Mouse (Mus musculus) erythroid progenitor cell, adult 5-6 weeks (primary cell): ENCODE data around the gene Pthlh. TPM values are rescaled to one million over a fixed set of nuclear protein-coding genes. Genes with fewer than 3 reads are reported as not detected.
"Not testable (repeated sequence)": the region's sequence is repeated elsewhere in the genome, so short reads cannot be mapped to it uniquely, and the experiment has no call there.

Experiments used
- ATAC-seq: replicated peaks from 2 replicates; pipeline ENCODE4 v1.8.0; 2016; ENCODE audit warnings: moderate number of reproducible peaks, mild to moderate bottlenecking, moderate TSS enrichment, inconsistent platforms; ENCODE audit not compliant: poor library complexity, low FRiP score, severe bottlenecking
- total RNA-seq, 2 experiments: library from RNA; stranded (forward) in 1 of 2; stranded (reverse) in 1 of 2; fragments of 150-400 nt in 1 of 2; fragments of 186-747, 209-891 nt in 1 of 2; gene quantifications; 2 replicates each; pipeline versions ENCODE4 v1.2.3 to v1.2.4; 2015 to 2017; ENCODE audit warnings: low replicate concordance in 2 of 2

Gene Pthlh
- not detected in 2 replicates for total RNA-seq (2015; ENCODE audit: low replicate concordance)
- total RNA-seq (2017; ENCODE audit: low replicate concordance) = not detected in 2 replicates

- ATAC-seq = no peak
Measured at GRCm38 (mm10) chr6:147263587-147264565, at the start of gene Pthlh. Pthlh (minus strand) TSS chr6:147264183.

- ATAC-seq = no peak
Measured at GRCm38 (mm10) chr6:147313331-147313730, 49.3 kb upstream of the Pthlh start.

GRCm38 (mm10) chr6:147310435-147310978 lies 46.5 kb upstream of the Pthlh start:
- ATAC-seq = no peak

- no peak for ATAC-seq
Measured at GRCm38 (mm10) chr6:147310035-147310434, 46.1 kb upstream of the Pthlh start.

DNA sequence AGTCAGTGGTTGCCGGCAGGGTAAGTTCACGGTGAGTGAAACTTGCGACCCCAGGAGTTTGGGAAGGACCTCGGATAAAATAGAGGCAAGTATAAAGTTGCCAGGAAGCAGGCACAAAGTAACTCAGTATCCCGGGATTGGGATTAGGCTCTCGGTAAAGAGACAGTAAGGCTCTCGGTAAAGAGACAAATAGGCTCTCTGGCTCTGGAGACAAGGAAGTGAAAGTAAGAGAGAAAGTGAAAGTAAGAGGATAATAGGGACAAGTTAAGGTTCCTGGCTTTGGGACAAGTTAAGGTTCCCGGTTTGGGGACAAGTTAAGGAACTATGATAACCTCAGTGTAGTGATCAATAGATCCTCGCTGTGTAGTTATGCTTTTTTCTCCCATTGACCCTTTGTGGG lies 40.3 kb upstream of the Pthlh start:
- ATAC-seq = not testable (repeated sequence)

DNA sequence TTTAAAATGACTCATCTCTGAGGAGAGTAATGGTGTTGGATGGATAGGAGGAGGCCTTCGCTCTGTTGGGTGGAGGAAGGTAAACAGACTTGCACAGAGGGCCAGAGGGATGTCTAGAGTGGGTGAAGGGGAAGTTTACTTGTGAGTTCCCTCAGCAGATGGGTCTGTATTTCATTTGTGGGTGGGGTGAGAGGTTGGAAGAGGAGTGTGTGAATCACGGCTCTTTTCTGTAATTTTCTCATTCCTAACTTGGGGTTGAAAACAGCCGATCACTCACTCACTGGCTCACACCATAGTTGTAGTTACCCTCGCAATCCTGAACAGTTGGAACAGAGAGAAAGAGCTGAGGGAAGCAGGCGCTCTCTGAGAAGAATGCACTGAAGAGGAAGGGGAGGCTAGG lies 35.6 kb upstream of the Pthlh start:
- ATAC-seq = no peak

DNA sequence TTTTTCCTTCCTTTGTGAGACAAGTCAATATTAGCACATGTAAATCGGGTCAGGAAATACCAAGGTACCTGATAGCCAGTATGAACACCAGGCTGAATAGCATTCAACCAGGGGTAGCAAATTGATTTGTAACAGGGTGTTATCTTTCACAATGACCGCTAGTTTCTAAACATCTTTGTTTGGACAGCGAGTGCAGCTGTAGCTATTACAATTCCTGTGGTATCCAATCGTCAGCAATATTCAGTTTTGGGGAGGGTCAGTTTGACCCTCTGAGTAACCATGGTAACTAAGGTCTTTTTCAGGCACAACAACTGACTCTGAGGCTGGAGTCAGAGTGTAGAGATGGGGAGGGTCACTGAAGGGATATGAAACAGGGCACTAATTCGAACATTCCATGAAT lies 15.3 kb upstream of the Pthlh start:
- no peak for ATAC-seq

DNA sequence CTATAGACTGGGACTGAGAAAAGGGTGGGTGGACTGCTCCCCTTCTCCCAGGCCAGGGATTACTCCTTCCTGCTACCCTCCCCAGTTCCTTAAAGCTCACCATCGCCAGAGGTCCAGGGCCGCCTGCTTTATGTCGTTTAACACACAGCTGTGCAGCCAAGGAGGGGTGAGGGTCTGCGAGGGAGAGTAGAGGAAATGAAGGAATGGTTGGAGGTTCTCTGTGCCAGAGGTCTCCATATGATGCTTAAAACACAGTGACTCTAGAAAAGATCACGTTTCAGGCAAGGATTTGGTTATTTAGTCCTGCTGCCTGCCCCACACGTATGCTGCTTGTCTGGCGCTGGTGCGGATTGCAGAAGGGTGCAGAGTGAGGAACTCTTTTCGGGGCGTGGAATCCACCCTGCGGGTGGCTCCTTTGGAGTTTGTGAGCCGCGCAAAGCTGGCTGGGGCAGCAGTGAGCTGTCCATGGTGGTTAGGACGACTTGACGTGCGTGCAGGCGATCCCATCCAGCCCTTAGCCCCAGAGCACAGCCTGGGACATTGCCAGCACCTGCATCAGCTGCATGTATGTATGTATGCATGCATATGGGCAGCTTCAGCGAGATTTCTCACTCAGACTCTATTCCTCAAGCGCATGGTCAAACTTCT lies 4.3 kb upstream of the Pthlh start:
- ATAC-seq = no peak

GRCm38 (mm10) chr6:147266466-147266865 lies 2.5 kb upstream of the Pthlh start:
- ATAC-seq = no peak

- ATAC-seq = no peak
Measured at GRCm38 (mm10) chr6:147263178-147263577, 805 bp downstream of the Pthlh start.

- ATAC-seq = no peak
Measured at GRCm38 (mm10) chr6:147261616-147262015, 2.4 kb downstream of the Pthlh start.

DNA sequence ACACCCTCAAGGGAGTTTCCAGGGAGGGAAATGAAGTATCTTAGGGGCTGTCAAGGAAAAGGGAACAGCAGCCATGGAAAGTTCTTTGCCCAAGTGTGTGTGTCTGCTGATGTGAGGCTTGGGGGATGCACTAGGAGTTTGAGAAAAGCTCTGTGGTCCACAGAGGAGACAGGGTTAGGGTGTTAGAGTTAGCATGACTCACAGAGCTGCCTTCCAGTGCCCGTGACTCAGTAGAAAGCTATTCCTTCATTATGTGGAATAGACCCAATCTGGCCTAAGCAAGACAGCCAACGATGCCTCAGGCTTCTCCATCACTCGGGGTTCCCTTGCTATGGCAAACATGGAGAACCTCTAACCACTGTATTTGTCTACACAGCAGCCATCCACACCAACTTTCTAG lies 3.2 kb downstream of the Pthlh start:
- no peak for ATAC-seq

DNA sequence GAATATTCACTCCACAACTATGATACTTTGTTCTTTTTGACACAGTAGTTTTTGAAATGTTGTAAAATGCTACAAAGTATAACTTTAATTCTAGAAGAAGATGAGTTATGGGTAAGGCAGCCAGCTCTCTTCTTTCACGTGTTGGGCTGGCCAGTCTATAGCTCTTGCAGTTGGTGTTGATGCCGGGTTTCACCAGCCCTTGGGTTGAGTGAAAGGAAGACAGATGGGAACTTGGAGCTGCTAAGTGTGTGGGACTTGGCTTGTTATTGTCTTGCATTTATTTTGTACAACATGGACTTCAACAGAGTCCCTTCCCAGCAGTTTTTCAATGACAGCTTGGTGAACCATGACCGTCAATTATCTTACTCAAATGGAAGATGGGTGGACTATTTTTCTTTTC lies 16.2 kb downstream of the Pthlh start:
- no peak for ATAC-seq

GRCm38 (mm10) chr6:147244294-147244693 lies 19.7 kb downstream of the Pthlh start:
- ATAC-seq = no peak

GRCm38 (mm10) chr6:147243655-147244054 lies 20.3 kb downstream of the Pthlh start:
- no peak for ATAC-seq

DNA sequence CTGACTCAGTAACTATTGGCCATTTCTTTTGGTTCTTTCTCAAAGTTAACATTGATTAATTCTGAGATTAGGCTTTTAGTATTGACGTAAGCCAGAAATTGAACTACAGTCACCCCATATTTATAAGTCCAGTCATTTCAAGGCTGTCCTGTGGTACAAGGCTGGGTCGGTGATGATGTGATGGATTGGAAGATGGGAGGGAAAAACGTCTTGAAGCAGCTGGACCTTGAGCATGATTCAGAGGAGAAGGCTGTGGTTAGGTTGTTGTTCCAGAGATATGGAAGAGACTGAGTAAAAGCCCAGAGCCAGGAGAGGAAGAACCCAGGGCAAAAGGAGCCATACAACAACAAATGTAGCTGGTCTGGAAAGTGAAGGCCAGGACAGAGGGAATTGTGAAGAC lies 22.4 kb downstream of the Pthlh start:
- ATAC-seq = no peak

DNA sequence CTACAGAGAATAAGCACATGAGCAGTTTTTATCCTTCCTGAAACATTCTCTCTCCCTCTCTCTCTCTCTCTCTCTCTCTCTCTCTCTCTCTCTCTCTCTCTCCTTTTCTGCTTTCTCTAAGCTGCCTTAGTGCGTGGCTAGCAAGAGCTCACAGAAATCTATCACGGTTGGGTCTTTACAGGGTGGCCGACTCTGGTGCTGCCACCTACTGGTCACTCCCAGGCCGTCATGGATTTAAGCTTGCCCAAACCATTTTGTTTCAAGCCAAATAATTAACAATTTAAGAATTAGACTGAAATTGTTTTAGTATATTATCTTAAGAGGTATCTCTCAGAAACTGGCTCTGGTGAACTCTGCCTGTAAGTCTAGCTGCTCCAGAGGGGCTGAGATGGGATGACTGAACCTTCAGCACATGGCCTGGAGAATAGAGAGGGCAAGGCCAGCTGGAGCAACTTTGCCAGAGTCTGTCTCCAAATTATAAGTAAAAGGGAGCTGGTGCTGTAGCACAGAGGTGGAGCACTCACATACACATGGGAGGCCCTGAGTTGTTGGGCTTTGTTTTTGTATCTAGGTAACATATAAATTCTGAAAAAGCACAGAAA lies 23.7 kb downstream of the Pthlh start:
- ATAC-seq = no peak

DNA sequence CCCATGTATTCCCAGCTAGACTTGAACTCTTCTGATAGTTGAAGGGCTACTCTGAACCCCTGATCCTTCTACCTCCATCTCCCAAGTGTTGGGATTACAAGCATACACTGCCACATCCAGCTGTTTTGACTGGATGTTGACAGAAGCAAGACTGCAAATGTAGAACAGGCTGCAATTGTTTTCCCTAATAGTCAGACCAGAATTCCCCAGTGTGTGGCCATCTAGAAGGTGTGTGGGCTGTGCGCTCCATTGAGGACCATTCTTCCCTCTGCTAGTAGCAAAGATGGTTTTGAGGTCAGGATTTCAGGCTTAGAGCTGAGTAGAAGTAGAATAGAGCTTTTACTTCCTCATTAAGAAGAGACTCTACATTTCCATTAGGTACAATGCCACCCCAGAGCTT lies 37.3 kb downstream of the Pthlh start:
- no peak for ATAC-seq

DNA sequence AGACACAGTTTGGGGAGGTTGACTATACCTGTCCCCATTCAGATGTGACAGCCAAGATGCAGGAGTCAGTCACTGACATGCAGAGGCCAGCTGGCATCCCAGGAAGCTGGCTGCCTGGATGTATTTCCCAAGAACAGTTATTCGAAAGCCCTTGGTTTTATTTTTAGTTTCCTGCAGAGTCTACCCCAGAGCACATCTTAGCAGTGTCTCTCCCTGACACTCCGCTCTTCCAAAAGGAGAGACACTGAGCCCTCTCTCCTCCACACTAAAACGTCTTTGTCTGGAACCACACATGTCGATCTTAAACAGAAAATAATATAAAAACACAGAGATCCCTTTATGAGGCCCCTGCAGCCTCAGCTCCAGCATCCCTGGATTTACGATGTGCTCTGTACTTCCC lies 44.9 kb downstream of the Pthlh start:
- no peak for ATAC-seq

GRCm38 (mm10) chr6:147216156-147216555 lies 47.8 kb downstream of the Pthlh start:
- no peak for ATAC-seq
